ENCODE assay signal across 8 mouse cellular contexts in genomic region chr2:60881571-60882041, GRCm38 (mm10).
DNase-seq lines count a peak whose midpoint lies in the region; ATAC-seq and TF ChIP-seq lines count a peak whose summit lies in the region.

No protein-coding gene starts in this region.

- peak overlapping the region; percentile 80 for H3K27ac ChIP-seq in kidney, adult 2 months (ENCODE audit: insufficient read depth, low read depth, low read length)
- no peak overlapping the region for H3K27ac ChIP-seq in ES-E14 (ENCODE audit: insufficient read depth, low read depth, low read length, poor library complexity, severe bottlenecking)
- H3K27ac ChIP-seq in forebrain, embryonic 11.5 days (ENCODE audit: low read depth, low read length): no peak overlapping the region
- H3K27ac ChIP-seq in liver, embryonic 12.5 days: peak overlapping the region; percentile 93

- in situ Hi-C loops in ES-E14 (cut with MboI; ENCODE audit: low sequenced_read_pairs in 2 of 2, unreplicated experiment in 2 of 2): no loop called here

- no peaks in the 10 kb centered on the region for H3K36me3 ChIP-seq in kidney, adult 2 months (ENCODE audit: control insufficient read depth, insufficient read depth, low read length)
- H3K36me3 ChIP-seq in ES-E14 (ENCODE audit: control insufficient read depth, insufficient read depth, low read length, poor library complexity, severe bottlenecking): no peaks in the 10 kb centered on the region
- H3K36me3 ChIP-seq in forebrain, embryonic 11.5 days (ENCODE audit: control insufficient read depth, insufficient read depth, low read length): no peaks in the 10 kb centered on the region
- peaks cover 8% of the 10 kb centered on the region; the same call in 1 of the 2 replicates for H3K36me3 ChIP-seq in liver, embryonic 12.5 days

- H3K27me3 ChIP-seq in kidney, adult 2 months (replicated peaks; ENCODE audit: control insufficient read depth, insufficient read depth, low read length): no peaks in the 10 kb centered on the region
- peaks cover 61% of the 10 kb centered on the region for H3K27me3 ChIP-seq in forebrain, embryonic 11.5 days (ENCODE audit: control insufficient read depth, insufficient read depth, low read length)
- no peaks in the 10 kb centered on the region; the same call in 1 of the 2 replicates for H3K27me3 ChIP-seq in liver, embryonic 12.5 days (replicated peaks)

- H3K4me3 ChIP-seq in kidney, adult 2 months (ENCODE audit: insufficient read depth, low read depth, low read length): peak overlapping the region; percentile 64
- H3K4me3 ChIP-seq in ES-E14 (ENCODE audit: insufficient read depth in 1 of 2, low read depth in 1 of 2, low read length in 2 of 2, poor library complexity in 1 of 2, severe bottlenecking in 1 of 2): peak overlapping the region; percentile 87 to 92
- peak overlapping the region; percentile 69 for H3K4me3 ChIP-seq in forebrain, embryonic 11.5 days (ENCODE audit: low read depth, low read length)
- H3K4me3 ChIP-seq in liver, embryonic 12.5 days: peak overlapping the region; percentile 94

- peaks cover 13% of the 10 kb centered on the region; the same call in 1 of the 2 replicates for H3K4me1 ChIP-seq in kidney, adult 2 months (ENCODE audit: control insufficient read depth, insufficient read depth, low read length)
- H3K4me1 ChIP-seq in ES-E14 (ENCODE audit: control insufficient read depth in 2 of 2, insufficient read depth in 2 of 2, low read length in 2 of 2, poor library complexity in 1 of 2): peaks cover 3 to 7% of the 10 kb centered on the region in 2 experiments; a peak in 2 of 4 replicates
- H3K4me1 ChIP-seq in forebrain, embryonic 11.5 days (replicated peaks; ENCODE audit: control insufficient read depth, insufficient read depth, low read length): peaks cover 2% of the 10 kb centered on the region; the same call in 1 of the 2 replicates
- H3K4me1 ChIP-seq in liver, embryonic 12.5 days: peaks cover 61% of the 10 kb centered on the region

- H3K9ac ChIP-seq in ES-E14 (ENCODE audit: insufficient read depth, low read depth, low read length, poor library complexity, severe bottlenecking): peak overlapping the region; percentile 97
- peak overlapping the region; percentile 68 for H3K9ac ChIP-seq in forebrain, embryonic 11.5 days (ENCODE audit: low read length)
- H3K9ac ChIP-seq in liver, embryonic 12.5 days: peak overlapping the region; percentile 95

- peak overlapping the region; percentile 100 for H3K4me2 ChIP-seq in forebrain, embryonic 11.5 days (ENCODE audit: low read depth, low read length, severe bottlenecking)
- H3K4me2 ChIP-seq in liver, embryonic 12.5 days: peak overlapping the region; percentile 93

- WGBS in kidney, adult 2 months: 4% methylated on average over 27 of the region's 27 CpGs
- under 1% methylated on average over 22 of the region's 27 CpGs for WGBS in forebrain, embryonic 11.5 days
- WGBS in liver, embryonic 12.5 days (ENCODE audit: insufficient replicate concordance): 2% methylated on average over 25 of the region's 27 CpGs

- TF ChIP-seq CTCF in kidney, adult 2 months (conservative IDR thresholded peaks at IDR 0.05; ENCODE audit: insufficient read depth, insufficient read length, low read depth, low read length): no peak

- H3K9me3 ChIP-seq in ES-E14 (ENCODE audit: control insufficient read depth, insufficient read depth, low read depth, low read length): no peaks in the 10 kb centered on the region
- H3K9me3 ChIP-seq in forebrain, embryonic 11.5 days (ENCODE audit: control insufficient read depth, low read length): no peaks in the 10 kb centered on the region
- H3K9me3 ChIP-seq in liver, embryonic 12.5 days (replicated peaks): no peaks in the 10 kb centered on the region

- ATAC-seq in forebrain, embryonic 11.5 days (replicated peaks; ENCODE audit: low FRiP score): no peak
- no peak for ATAC-seq in liver, embryonic 12.5 days
- ATAC-seq in activated CD4-positive, CD25-positive, alpha-beta regulatory T cell, adult 4 months: no peak
- ATAC-seq in erythroid progenitor cell, adult 5-6 weeks (replicated peaks; ENCODE audit: low FRiP score, poor library complexity, severe bottlenecking): no peak

- TF ChIP-seq POLR2A in kidney, adult 2 months (IDR thresholded peaks at IDR 0.05; ENCODE audit: low read depth, low read length): no peak

- DNase-seq in kidney, adult 2 months: no peak
- no peak for DNase-seq in kidney, adult 8-10 months
- DNase-seq in ES-E14 (ENCODE audit: low read depth, low spot score): no peak
- DNase-seq in forebrain, embryonic 11.5 days (ENCODE audit: low spot score): no peak
- no peak for DNase-seq in spleen, adult 18-20 months

TF ChIP-seq in ES-E14, 5 proteins besides CTCF, POLR2A, EP300 and RAD21:
- TF ChIP-seq ZC3H11A (IDR thresholded peaks at IDR 0.05; ENCODE audit: borderline replicate concordance, low read depth, low read length) (no peak), CHD2 (IDR thresholded peaks at IDR 0.05; ENCODE audit: low read depth, low read length) (no peak), MAFK (IDR thresholded peaks at IDR 0.05; ENCODE audit: insufficient read depth, low read depth, low read length) (no peak), ZNF384 (IDR thresholded peaks at IDR 0.05; ENCODE audit: low read depth, low read length) (no peak), HCFC1 (IDR thresholded peaks at IDR 0.05; ENCODE audit: borderline replicate concordance, insufficient read depth, low read length) (no peak)

Comparison
In these comparisons a context has a peak if more than half of its experiments do, and no peak if none do; other contexts are left out.
1. H3K27ac ChIP-seq: peak in kidney, adult 2 months (single experiment) and liver, embryonic 12.5 days (single experiment); none in ES-E14 (single experiment) and forebrain, embryonic 11.5 days (single experiment).
2. Peak in every context shown above with its lines, with median percentiles within 50 percentile points of each other: H3K4me3 ChIP-seq and H3K9ac ChIP-seq.